Mouse (Mus musculus): ENCODE data around the gene Duoxa1. TPM values are rescaled to one million over a fixed set of nuclear protein-coding genes. Genes with fewer than 3 reads are reported as not detected.

Gene Duoxa1
- total RNA-seq, 2 experiments from 2014 or later = not detected

GRCm38 (mm10) chr2:122298596-122299490 lies 14.7 kb downstream of the Duoxa1 start, which contains the start of gene Duoxa2:
Gene Duoxa2, plus strand, starts transcription at chr2:122298900.
- ATAC-seq (ENCODE audit: poor library complexity, severe bottlenecking) = no peak

- no peak for ATAC-seq (ENCODE audit: poor library complexity, severe bottlenecking)
These were observed 15.4 kb downstream of the Duoxa1 start, which contains the start of gene Duox2 for GRCm38 (mm10) chr2:122298096-122298499. Gene Duox2, minus strand, starts transcription at chr2:122298449.

- no peak for ATAC-seq (ENCODE audit: poor library complexity, severe bottlenecking)
These were observed 16.0 kb downstream of the Duoxa1 start for GRCm38 (mm10) chr2:122297271-122298095.

- ATAC-seq (ENCODE audit: poor library complexity, severe bottlenecking) = no peak
These were observed 18.6 kb downstream of the Duoxa1 start for GRCm38 (mm10) chr2:122294916-122295315.

GRCm38 (mm10) chr2:122286137-122286536 lies 27.4 kb downstream of the Duoxa1 start:
- no peak for ATAC-seq (ENCODE audit: poor library complexity, severe bottlenecking)

GRCm38 (mm10) chr2:122284091-122284490 lies 29.4 kb downstream of the Duoxa1 start:
- no peak for ATAC-seq (ENCODE audit: poor library complexity, severe bottlenecking)

GRCm38 (mm10) chr2:122278769-122279168 lies 34.8 kb downstream of the Duoxa1 start:
- no peak for ATAC-seq (ENCODE audit: poor library complexity, severe bottlenecking)

- no peak for ATAC-seq (ENCODE audit: poor library complexity, severe bottlenecking)
These were observed 46.9 kb downstream of the Duoxa1 start for GRCm38 (mm10) chr2:122266407-122267193.

- no peak for ATAC-seq (ENCODE audit: poor library complexity, severe bottlenecking)
These were observed 48.8 kb downstream of the Duoxa1 start for GRCm38 (mm10) chr2:122264690-122265089.

GRCm38 (mm10) chr2:122260729-122261128 lies 52.8 kb downstream of the Duoxa1 start:
- ATAC-seq (ENCODE audit: poor library complexity, severe bottlenecking) = no peak

- ATAC-seq (ENCODE audit: poor library complexity, severe bottlenecking) = no peak
These were observed 57.5 kb downstream of the Duoxa1 start for GRCm38 (mm10) chr2:122255997-122256396.

Other genes with a start within 250 kb of the Duoxa1 start
- 11.2 TPM in 2 replicates for gene Spg11, start 195.3 kb downstream of the Duoxa1 start, total RNA-seq (2015)
- gene Spg11, start 195.3 kb downstream of the Duoxa1 start, total RNA-seq (2017) = 14.8 and 15.3 TPM in 2 replicates
- 5,498 and 5,622 TPM in 2 replicates for gene B2m, start 166.0 kb downstream of the Duoxa1 start, total RNA-seq (2015)
- gene B2m, start 166.0 kb downstream of the Duoxa1 start, total RNA-seq (2017) = 2,725 and 3,039 TPM in 2 replicates
- not detected in 2 replicates for gene Trim69, start 153.0 kb downstream of the Duoxa1 start, total RNA-seq (2015)
- gene Trim69, start 153.0 kb downstream of the Duoxa1 start, total RNA-seq (2017) = 0.33 TPM in 1 of 2 replicates, not detected in the other
- gene Patl2, start 127.5 kb downstream of the Duoxa1 start, total RNA-seq (2015) = not detected in 2 replicates
- gene Patl2, start 127.5 kb downstream of the Duoxa1 start, total RNA-seq (2017) = not detected in 2 replicates
- not detected in 2 replicates for gene Terb2, start 127.5 kb downstream of the Duoxa1 start, total RNA-seq (2015)
- gene Terb2, start 127.5 kb downstream of the Duoxa1 start, total RNA-seq (2017) = not detected in 2 replicates
- 26.3 and 27.8 TPM in 2 replicates for gene Sord, start 79.0 kb downstream of the Duoxa1 start, total RNA-seq (2015)
- gene Sord, start 79.0 kb downstream of the Duoxa1 start, total RNA-seq (2017) = 34.9 and 36.1 TPM in 2 replicates
- gene Duox2, start 15.3 kb downstream of the Duoxa1 start, total RNA-seq (2015) = not detected in 2 replicates
- gene Duox2, start 15.3 kb downstream of the Duoxa1 start, total RNA-seq (2017) = not detected in 2 replicates
- gene Duoxa2, start 14.8 kb downstream of the Duoxa1 start, total RNA-seq (2015) = not detected in 2 replicates
- gene Duoxa2, start 14.8 kb downstream of the Duoxa1 start, total RNA-seq (2017) = not detected in 2 replicates
- gene Duox1, start 1.9 kb upstream of the Duoxa1 start, total RNA-seq (2015) = not detected in 2 replicates
- gene Duox1, start 1.9 kb upstream of the Duoxa1 start, total RNA-seq (2017) = not detected in 2 replicates
- 0.31 and 2.1 TPM in 2 replicates for gene Shf, start 55.4 kb upstream of the Duoxa1 start, total RNA-seq (2015)
- 0.81 and 1.5 TPM in 2 replicates for gene Shf, start 55.4 kb upstream of the Duoxa1 start, total RNA-seq (2017)
- gene Slc28a2, start 112.7 kb upstream of the Duoxa1 start, total RNA-seq (2015) = 9.8 and 11.4 TPM in 2 replicates
- gene Slc28a2, start 112.7 kb upstream of the Duoxa1 start, total RNA-seq (2017) = 12.6 and 14.9 TPM in 2 replicates
- 0.18 TPM in 2 replicates for gene Gm14085, start 171.2 kb upstream of the Duoxa1 start, total RNA-seq (2015)
- gene Gm14085, start 171.2 kb upstream of the Duoxa1 start, total RNA-seq (2017) = 0.04 TPM in 1 of 2 replicates, not detected in the other

Data from megakaryocyte, adult 5-6 weeks (primary cell).